Mouse (Mus musculus): Measurements from ENCODE around the gene Ctsm. TPM values are rescaled to one million over a fixed set of nuclear protein-coding genes. Genes with fewer than 3 reads are reported as not detected.
"Not testable (repeated sequence)": the region's sequence is repeated elsewhere in the genome, so short reads cannot be mapped to it uniquely, and the experiment has no call there.

Ctsm gene
- polyA plus RNA-seq (2012; rRNA removed): not detected in 2 replicates

- no peak for DNase-seq (ENCODE audit: low spot score)
Measured at GRCm38 (mm10) chr13:61541631-61542030, at the start of gene Ctsm. Gene Ctsm, minus strand, starts transcription at chr13:61541839.

GRCm38 (mm10) chr13:61570027-61570426 lies 28.4 kb upstream of the Ctsm start, which contains the start of gene Cts3:
Gene Cts3, minus strand, starts transcription at chr13:61570127.
- DNase-seq (ENCODE audit: low spot score): no peak

GRCm38 (mm10) chr13:61568074-61568473 lies 26.4 kb upstream of the Ctsm start, which contains the start of gene Gm49352:
Gene Gm49352, minus strand, starts transcription at chr13:61568174.
- not testable (repeated sequence) for DNase-seq (ENCODE audit: low spot score)

Other genes with a start within 250 kb of the Ctsm start
- not detected in 2 replicates for gene Cts7, start 183.6 kb downstream of the Ctsm start, polyA plus RNA-seq (2012; rRNA removed)
- not detected in 2 replicates for gene Gm49352, start 26.3 kb upstream of the Ctsm start, polyA plus RNA-seq (2012; rRNA removed)
- not detected in 2 replicates for gene Cts3, start 28.3 kb upstream of the Ctsm start, polyA plus RNA-seq (2012; rRNA removed)

All from urinary bladder, adult 2 months (tissue).